Mouse (Mus musculus) layer of hippocampus, postnatal 14 days (tissue): ENCODE measurements around the gene Rtkn. TPM values are rescaled to one million over a fixed set of nuclear protein-coding genes. Genes with fewer than 3 reads are reported as not detected.
A peak's percentile ranks its signal among the peaks of the same experiment; 100 is the strongest.

Experiments
- DNase-seq, 2 experiments: peaks; one replicate each; pipeline ENCODE4 v3.0.0; 2021 to 2022; ENCODE audit warnings: low spot score in 2 of 2, mixed read lengths in 1 of 2
- long read RNA-seq, 2 experiments: library from polyadenylated mRNA; stranded (forward); transcript quantifications; one replicate each; pipeline ENCODE4 v2.0.0; 2021
- total RNA-seq, 2 experiments: library from RNA; stranded (reverse); gene quantifications; 2 replicates each; pipeline ENCODE4 v1.2.3; 2021

The Rtkn gene
- total RNA-seq, result 10 to 100 TPM; 61.2 to 65.1 TPM
- long read RNA-seq, experiment 1, partial matches to known transcripts, result 2 of 40 reads
- long read RNA-seq, experiment 1, other reads (novel, unspliced or antisense), result 33 of 40 reads
- long read RNA-seq, experiment 2, partial matches to known transcripts, result 5 of 69 reads
- long read RNA-seq, experiment 2, other reads (novel, unspliced or antisense), result 58 of 69 reads

DNA sequence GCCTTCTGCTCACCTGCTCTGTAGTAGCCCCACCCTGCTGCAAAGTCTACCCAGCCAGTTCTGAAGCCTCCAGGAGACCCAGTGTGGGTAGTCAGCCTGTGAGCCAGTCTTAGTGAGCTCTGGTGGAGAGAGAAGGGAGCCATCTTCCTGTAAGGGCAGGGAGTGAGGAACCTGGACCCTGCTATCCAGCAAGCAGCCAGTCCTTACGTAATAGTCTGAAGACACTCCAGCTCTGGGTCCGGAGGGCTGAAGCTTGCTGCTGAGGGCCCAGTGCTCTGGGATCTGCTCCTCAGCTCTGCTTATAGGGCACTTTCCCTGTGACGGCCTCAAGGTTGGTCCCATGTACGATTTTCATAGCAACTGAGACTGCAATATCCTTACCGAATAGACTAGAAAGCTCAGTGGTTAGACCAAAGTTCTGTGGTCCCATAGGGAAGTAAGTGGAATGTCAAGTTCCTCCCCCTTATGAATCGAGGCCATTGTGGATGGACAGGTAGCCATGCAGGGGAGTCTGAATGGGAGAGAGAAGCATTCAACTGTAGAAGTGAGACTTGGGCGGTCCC, at the start of gene Rtkn:
TSS of gene Rtkn (plus strand) at position 513 of the 563 bp plus-strand sequence.
- no peak for DNase-seq

DNA sequence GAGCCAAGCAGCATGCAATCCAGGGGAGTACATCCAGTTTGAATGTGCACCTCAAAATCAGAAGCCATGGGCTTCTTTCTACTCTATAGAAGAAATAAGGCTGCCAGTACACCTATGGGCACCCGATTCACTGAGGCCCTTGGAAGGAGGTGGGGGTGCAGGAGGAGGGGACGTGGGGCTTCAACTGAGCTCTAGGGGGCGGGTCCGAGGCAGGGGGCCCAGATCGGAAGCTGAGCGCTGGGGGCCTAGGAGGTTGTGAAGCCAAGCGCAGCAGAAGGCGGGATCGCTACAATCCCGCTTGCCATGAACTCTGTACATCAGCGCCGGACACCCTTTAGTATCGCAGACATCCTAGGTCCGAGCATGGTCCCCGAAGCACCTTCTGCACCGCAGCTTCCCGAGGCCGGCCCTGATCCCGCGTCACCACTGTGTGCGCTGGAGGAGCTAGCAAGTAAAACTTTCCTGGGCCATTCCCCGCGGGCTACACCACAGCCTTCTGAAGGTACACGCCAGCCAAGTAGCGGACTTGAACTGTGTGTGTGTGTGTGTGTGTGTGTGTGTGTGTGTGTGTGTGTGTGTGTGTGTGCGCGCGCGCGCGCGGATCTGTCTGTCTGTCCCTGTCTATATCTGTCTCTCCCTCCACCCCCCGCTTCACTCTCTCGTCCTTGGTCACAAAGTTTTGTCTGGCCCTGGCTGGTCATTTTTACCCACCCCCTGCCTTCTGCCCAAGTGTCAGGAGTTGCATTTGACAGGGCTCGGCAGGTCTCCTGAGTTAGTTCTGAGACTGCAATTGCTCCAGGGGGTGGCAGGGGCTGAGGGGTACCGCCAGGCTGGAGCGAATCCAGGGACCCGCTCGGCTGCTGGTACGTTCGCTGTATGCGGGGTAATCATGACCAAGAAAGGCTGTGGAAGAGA, 48.9 kb upstream of the Rtkn start, which contains the start of gene Lbx2:
TSS of gene Lbx2 (plus strand) at position 247 of the 915 bp plus-strand sequence.
- DNase-seq, result no peak

DNA sequence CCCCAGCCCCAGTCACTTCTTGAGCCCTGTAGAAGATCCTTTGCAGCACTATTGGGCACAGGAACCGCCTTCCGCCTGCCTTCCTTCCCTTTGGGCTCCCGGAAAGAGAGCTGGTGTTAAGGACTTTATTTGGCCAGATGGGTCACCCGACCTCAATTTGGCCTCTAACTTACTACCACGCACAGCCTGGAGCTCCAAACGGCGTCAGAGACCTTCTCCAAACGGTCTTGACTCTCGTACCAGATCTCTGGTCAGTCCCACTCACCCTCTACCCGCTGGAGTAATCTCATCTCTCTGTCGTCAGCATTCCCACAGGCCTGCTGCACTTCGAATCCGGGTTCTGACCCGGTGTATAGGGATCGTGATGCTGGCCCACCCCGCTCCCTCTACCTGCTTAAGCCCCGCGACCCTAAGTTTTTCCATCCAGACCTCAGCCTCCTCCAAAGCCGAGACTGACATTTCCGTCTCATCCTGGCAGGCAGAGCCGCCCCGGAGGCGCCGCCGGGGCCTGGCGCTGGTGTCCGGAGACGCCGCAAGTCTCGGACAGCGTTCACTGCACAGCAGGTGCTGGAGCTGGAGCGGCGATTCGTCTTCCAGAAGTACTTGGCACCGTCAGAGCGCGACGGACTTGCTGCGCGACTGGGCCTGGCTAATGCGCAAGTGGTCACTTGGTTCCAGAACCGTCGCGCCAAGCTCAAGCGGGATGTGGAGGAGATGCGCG, 47.9 kb upstream of the Rtkn start:
- DNase-seq, result no peak

DNA sequence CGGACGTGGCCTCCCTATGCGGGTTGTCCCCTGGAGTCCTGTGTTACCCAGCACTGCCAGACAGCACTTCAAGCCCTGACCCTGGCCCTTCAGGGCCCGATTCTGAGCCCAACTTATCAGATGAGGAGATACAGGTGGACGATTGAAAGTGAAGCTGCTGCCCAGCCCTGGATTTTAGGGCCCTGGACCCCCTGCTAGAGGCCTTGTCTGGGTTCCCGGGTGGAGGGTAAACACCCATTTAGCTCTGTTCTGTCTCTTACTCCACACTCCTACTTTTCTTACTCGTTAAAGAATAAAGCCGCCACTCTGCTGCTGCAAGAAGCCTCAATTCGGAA, 47.4 kb upstream of the Rtkn start:
- no peak for DNase-seq

DNA sequence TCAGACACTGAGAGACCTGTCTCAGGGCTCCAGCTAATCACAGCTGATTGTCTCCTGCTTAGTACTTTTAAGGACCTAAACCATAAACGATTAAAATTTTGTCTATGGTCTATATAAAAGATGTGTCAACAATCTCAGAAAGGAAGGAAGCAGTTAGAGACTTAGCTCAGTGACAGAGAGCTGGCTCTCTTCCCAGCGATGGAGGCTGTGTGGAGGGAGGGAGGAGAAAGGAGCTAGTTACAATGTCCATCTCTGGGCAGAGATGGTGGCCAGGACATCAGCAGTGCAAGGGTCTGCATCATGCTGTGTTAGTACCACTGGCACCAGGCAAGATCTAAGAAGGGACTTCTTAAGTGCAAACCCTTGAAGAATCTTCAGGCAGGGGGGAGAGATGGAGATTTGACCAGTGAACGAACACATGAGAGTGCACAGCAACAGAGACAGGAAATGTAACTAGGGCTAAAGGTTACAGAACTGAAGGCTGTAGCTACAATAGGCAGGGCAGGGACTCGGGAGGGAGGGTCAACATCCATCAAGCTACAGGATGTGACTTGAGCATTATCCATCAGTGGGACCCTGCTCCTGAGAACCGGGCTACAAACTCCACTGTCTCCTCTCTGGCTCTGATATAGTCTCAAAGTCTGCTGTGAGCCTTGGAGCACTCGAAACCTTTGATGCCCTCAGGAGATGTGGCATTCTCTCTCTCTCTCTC, 42.7 kb upstream of the Rtkn start:
- DNase-seq, result no peak

DNA sequence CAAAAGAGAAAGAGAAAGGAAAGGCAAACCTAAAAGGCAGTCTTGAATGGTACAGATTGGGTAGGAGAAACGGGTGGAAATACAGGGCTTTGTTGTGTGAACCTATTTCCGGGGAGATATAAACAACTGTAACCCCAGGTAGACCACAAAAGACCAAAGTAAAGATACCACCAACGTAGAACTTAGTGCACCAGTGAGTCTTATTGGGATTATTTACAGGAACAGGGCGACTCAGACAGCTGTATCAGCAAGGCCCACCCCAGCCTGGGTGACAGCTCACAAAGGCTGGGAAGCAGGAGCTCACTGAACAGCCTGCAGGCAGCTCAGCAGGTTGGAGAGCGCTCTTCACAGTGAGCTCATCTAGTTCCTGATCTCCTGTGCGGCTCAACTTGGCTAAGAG, 39.3 kb upstream of the Rtkn start:
- no peak for DNase-seq

DNA sequence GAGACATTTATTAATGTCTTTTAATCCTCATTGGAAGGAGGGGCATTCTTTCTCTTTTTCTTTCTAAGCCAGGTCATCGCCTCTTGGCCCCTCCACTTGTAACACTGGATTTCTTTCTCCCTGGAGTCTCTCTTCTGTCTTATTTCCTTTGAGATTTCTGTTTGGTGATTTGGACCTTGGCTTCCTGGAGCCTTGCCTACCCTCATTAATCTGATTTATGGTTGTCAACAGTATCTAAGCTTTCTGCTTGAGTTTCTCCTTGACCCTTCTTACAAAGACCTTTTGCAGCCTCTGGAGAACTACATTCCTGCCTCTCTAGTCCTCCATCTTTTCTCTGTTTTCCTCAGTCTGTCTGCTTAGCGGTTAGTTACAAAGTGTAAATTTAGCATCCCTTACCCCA, 36.9 kb upstream of the Rtkn start:
- DNase-seq, result no peak

DNA sequence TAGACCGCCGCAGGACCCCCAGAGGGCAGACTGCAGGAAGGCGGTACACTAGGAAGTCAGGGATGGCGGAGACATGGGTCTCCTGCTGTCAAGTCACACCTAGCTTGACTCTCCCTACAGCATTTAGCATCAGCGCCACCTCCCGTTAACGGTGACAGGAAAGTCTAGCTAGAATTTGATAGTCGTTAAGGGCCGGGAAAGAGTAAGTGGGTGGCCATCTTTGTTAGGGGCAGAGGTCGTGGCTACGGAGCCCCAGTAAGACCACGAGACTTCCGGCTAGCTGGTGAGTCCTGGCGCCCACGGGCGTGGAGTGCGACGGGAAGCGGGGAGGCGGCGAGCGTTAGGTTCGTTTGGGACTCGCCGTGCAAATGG, 34.0 kb upstream of the Rtkn start, which contains the start of the genes Ccdc142 and Gm42688:
TSS of gene Ccdc142 (plus strand) at position 286 of the 372 bp plus-strand sequence.
TSS of gene Gm42688 (plus strand) at position 302 of the 372 bp plus-strand sequence.
- peak; percentile 87 to 94 for DNase-seq

DNA sequence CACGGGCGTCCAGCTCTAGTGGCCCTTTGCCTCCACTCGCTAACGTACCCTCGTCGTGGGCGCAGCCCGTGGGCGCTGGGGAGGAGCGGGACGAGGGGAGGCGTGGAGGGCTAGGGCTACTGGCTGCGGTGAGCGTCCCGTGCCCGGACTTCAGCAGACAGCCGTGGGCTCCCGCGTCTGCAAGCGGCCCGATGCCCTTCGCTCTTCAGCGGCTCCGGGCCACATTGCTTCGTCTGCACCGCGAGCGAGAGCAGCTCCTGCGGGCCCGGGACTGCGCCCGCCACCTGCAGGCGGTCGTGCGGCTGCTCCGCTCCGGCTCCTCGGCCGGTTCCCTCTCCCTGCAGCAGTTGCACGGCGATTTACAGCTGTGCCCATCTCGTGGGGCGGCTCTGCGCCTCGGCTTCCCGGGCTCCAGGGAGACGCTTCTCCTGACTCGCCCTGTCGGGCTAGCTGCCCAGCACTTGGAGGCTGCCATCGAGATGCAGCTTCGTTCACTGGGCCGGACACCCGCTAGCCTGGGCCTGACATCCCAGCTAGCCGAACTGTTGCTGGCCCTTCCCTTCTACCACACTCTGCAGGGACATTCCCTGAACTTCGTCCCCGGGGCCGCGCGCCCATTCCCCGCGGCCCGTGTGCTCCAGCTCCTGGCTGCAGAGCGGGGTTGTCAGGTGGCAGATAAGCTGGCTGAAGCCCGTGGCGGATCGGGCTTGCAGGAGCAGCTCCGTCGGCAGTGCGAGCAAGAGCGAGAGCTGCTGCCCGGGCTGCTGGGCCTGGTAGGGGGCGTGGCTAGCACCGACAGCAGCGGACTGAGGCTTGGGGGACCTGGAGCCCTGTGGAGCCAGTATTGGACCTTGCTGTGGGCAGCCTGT, 33.3 kb upstream of the Rtkn start:
- DNase-seq, result peak in 1 of 2 experiments; percentile 58

DNA sequence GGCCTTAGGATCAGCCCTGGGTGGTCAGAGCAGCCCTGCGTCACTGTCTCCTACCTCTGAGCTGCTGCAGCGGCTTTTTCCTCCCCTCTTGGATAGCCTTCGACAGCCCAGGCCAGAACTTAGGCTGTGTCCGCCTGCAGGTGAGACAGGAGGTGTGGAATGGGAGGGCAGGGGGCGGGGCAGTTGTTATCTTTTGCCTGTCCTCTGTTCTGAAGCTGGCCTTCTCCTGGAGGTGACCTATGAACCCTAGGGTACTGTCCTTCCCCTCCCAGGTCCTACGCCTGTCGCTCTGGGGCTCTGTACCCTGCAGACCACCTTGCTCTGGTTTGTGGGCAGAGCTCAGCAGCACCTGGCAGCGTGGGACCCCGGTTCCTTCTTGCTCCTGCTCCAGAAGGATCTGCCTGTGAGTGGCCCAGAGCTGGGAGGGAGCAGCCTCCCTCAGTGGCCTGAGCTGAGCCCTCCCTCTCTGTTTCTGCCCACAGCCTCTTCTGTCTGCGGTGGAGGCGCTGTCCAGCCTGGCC, 32.1 kb upstream of the Rtkn start:
- DNase-seq, result no peak

DNA sequence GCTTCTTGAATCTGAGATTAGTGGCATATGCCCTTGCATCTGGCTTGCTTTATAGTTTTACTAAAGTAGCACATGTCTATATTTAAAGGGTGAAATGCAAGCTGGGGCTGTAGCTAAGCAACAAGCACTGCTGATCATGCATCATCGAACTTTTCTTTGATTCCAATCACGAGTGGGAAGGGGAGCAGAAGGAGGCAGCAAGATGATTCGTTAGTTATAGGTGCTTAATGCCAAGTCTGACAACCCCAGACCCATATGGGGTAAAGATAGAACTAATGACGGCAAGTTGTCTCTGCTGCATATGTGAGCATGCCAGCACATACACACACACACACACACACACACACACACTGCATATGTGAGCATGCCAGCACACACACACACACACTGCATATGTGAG, 31.1 kb upstream of the Rtkn start:
- DNase-seq, result peak; percentile 24 to 77

DNA sequence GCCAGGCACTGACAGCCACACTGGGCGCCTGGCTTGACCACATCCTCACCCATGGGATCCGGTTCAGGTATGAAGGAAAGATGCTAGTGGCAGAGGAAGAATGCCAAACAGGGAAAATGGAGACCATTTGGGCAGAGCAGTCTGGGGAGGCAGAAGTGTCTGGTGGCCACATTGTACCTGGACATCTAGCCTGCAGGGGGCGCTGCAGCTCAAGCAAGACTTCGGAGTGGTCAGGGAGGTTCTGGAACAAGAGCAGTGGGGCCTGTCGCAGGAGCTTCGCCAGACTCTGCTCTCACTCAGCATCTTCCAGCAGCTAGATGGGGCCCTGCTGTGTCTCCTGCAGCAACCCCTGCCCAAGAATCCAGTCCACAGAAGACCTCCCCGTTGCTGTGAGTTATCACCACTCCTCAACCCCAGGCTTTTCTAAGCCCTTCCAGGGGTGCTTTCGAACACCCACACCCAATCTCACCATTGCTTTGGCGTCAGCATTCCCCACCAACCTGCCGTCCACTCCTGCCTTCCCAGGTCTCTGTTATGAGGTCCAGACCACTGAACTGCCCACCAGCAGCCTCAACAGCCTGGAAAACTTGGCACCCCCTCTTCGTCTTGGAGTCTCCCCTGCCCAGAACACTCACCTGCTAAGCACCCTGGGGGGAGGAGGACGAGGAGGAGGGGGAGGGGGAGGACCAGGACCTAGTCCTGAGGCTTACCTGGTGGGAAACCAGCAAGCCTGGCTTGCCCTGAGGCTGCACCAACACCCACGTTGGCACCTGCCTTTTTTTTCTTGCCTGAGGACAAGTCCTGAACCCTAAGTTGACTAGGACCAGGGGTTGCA, 27.5 kb upstream of the Rtkn start:
- DNase-seq, result peak in 1 of 2 experiments; percentile 67

DNA sequence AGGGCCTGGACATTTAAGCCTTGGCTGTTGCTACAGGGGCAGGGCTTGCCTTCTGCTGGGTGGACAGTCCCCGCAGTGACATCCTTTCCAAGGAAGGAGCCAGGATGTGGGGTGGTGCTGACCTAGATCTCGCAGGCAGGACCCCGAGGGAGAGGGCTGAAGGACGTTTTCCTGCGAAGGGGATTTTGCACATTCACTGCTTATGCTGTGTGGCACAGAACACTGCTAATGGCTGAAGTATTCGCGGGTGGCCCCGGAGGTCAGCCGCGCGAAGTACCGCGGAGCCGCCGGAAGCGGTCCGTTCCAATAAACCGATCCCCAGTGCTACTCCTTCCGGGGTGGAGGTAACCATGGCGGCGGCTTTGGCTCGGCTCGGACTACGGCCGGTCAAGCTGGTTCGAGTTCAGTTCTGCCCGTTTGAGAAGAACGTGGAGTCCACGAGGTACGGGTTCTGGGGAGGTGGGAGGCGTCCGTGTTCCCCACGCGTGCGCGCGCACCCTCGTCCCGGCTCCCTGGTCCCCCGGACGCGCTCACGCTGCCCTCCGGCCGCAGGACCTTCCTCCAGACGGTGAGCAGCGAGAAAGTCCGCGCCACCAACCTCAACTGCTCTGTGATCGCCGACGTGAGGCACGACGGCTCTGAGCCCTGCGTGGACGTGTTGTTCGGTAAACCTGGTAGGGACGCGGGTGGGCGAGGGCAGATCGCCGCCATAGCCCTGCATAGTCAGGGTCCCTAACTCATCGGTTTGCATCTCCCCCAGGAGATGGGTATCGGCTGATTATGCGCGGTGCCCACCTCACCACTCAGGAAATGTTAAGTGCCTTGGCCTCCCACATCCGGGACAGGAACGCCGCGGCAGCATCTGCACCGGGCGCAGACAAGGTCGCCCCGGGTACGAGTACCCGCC, 26.2 kb upstream of the Rtkn start, which contains the start of gene Mrpl53:
TSS of gene Mrpl53 (plus strand) at position 279 of the 907 bp plus-strand sequence.
- peak; percentile 78 to 82 for DNase-seq

DNA sequence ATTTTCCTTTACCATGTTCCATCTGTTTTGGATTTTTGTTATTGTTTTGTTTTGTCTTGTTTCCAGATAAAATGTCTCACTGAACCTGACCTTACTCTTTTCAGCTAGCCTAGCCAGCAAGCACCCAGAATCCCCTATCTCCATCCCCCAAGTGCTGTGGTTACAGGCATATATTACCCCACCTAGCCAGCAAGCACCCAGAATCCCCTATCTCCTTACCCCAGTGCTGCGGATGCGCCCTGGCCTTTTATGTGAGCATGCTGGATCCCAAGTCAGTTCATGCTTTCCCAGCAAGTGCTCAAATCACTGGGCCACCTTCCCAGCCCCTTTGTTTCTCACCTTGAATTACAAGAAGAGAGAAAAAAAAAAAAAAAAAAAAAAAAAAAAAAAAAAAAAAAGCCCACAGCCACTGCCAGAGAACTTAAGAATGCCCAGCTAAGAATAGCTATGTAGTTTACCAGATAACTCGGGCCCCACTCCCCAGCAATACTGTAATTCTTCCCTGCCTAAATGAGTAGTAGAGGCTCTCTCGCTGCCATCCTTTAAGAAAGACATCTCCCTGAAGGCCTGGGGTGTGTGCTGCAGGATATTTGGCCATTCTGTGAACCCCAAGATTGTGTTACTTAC, 23.6 kb upstream of the Rtkn start:
- DNase-seq, result no peak

DNA sequence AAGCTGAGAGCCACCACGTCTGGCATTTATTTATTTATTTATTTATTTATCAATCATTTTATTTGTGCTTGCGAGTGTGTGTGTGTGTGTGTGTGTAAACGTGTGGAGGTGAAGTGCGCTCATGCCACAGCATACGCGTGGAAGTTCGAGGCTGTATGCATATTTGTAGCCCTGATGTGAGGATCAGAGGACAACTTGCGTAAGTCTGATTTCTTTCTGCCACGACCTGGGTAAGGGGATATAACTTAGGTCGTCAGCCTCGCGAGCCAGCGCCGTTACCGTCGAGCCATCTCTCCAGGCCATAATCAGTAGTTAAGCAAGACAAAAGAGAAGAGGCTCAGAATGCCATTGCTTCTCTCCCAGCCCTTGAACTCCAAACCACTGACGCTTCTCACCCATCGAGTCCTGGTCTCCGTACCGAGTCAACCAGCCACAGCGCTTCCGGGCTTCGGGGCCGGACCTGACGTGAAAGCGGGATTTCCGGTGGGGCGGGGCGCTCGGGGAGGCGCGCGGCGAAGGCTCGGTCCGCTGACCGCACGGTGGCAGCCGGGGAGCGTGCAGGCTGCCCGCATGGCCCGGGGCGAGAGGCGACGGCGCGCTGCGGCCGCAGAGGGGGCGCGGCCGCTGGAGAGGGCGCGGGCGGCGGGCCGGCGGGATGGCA, 20.1 kb upstream of the Rtkn start, which contains the start of gene Mogs:
TSS of gene Mogs (plus strand) at position 486 of the 661 bp plus-strand sequence.
- DNase-seq, result peak; percentile 88 to 93

DNA sequence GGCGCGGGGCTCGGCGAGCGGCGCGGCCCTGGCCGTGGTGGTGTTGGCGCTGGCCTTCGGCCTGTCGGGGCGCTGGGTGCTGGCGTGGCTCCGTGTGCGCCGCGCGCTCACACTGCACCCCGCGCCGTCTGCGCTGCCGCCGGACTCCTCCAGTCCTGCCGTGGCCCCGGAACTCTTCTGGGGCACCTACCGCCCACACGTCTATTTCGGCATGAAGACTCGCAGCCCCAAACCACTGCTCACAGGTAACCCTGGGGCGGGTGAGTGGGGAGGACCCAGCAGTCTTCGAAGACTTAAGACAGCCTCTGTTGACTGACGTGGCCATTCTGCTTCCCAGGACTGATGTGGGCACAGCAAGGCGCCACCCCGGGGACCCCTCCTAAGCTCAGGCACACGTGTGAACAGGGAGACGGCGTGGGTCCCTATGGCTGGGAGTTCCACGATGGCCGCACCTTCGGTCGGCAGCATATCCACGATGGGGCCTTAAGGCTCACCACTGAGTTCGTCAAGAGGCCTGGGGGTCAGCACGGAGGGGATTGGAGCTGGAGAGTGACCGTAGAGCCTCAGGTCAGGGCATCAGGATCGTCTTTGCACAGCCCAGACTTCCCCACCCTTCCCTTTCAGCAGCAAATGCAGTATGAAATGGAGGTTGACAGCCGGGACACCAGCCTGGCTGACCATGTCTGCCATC, 19.4 kb upstream of the Rtkn start:
- DNase-seq, result peak in 1 of 2 experiments; percentile 17
